Mouse (Mus musculus) heart, adult 2 months (tissue): ENCODE measurements around the gene Furin. TPM values are rescaled to one million over a fixed set of nuclear protein-coding genes. Genes with fewer than 3 reads are reported as not detected.
A peak's percentile ranks its signal among the peaks of the same experiment; 100 is the strongest.

Experiments used
- DNase-seq, 2 experiments: peaks; one replicate each; pipeline ENCODE4 v3.0.0; 2021
- H3K27ac ChIP-seq: fragments of 200-600 bp; 2 replicates; pipeline ENCODE4 v1.8.1; 2022
- H3K27me3 ChIP-seq: fragments of 200-500 bp; 2 replicates; pipeline ENCODE4 v1.6.1; 2012; ENCODE audit warnings: mild to moderate bottlenecking, low read length, inconsistent platforms, mixed read lengths; ENCODE audit not compliant: control insufficient read depth, insufficient read depth
- H3K36me3 ChIP-seq: fragments of 200-500 bp; 2 replicates; pipeline ENCODE4 v1.6.1; 2012; ENCODE audit warnings: low read length, inconsistent platforms; ENCODE audit not compliant: control insufficient read depth, insufficient read depth
- H3K4me1 ChIP-seq: fragments of 200-500 bp; 2 replicates; pipeline ENCODE4 v1.6.1; 2011; ENCODE audit warnings: low read length; ENCODE audit not compliant: control insufficient read depth, insufficient read depth
- H3K4me3 ChIP-seq: fragments of 200-600 bp; 2 replicates; pipeline ENCODE4 v1.8.1; 2022
- H3K79me2 ChIP-seq: fragments of 200-500 bp; replicated peaks from 2 replicates; pipeline ENCODE4 v1.6.1; 2012; ENCODE audit warnings: mild to moderate bottlenecking, inconsistent platforms, low read length, moderate library complexity, mixed read lengths; ENCODE audit not compliant: control insufficient read depth, insufficient read depth
- H3K9ac ChIP-seq: fragments of 200-500 bp; 2 replicates; pipeline ENCODE4 v1.6.1; 2012; ENCODE audit warnings: low read depth, mild to moderate bottlenecking, control low read depth, inconsistent platforms, low read length, mixed read lengths
- CTCF ChIP-seq: fragments of 200-600 bp; IDR thresholded peaks from 2 replicates; pipeline ENCODE4 v1.8.1; 2022; ENCODE audit warnings: antibody characterized with exemption, mild to moderate bottlenecking, moderate library complexity
- EP300 ChIP-seq: fragments of 200-500 bp; IDR thresholded peaks from 2 replicates; pipeline ENCODE4 v1.6.1; 2011; ENCODE audit warnings: low read depth, low read length, control low read depth; ENCODE audit not compliant: insufficient read depth
- POLR2A ChIP-seq: fragments of 200-500 bp; IDR thresholded peaks from 2 replicates; pipeline ENCODE4 v1.6.1; 2011; ENCODE audit warnings: mild to moderate bottlenecking, low read depth, low read length, control low read depth; ENCODE audit not compliant: insufficient read depth
- WGBS: fragments of 180-500 bp; shearing (Covaris S2); methylation state at CpG from one replicate; pipeline ENCODE4 v1.1.7; 2018; 5-methylcytosine and 5-hydroxymethylcytosine counted together
- intact Hi-C: fragments of 180-260 bp; cut with DNase I; formaldehyde crosslinking; loops from one replicate; pipeline ENCODE4 v1.15.1; 2025
- polyA plus RNA-seq: library from polyadenylated mRNA; depleted of rRNA; stranded (reverse); fragments of >200 nt; gene quantifications from 2 replicates; pipeline ENCODE4 v1.2.3, GENCODE M21; 2012
- total RNA-seq, 2 experiments: library from RNA; stranded (reverse); gene quantifications; 2 replicates each; pipeline ENCODE4 v1.2.3; 2021

The Furin gene
- total and polyA plus RNA-seq, 3 experiments = 64.9 to 129 (median 108) TPM

DNA sequence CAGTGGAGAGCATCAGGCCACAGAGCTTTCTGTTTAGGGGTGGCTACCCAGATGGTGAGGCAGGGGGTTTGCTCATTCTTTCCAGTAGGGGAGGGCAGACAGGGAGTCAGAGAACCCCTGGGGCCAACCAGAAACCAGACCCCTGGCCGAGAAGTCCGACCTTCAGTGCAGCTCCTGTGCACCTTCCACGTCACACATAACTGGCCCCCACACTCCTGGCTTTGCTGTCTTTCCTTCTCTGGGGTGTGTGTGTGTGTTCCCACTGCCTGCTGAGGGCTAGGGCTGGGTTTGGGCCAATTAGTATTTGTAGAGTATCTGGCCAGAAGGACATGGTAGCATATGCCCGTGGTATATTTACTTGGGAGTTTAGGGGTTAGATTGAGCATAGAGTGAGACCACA is 45.1 kb upstream of the Furin start:
- H3K27me3 ChIP-seq = no peaks in the 10 kb centered on the region

GRCm38 (mm10) chr7:80449620-80450091 is 44.4 kb upstream of the Furin start:
- Histone ChIP-seq H3K9ac (no peak overlapping the region), H3K27me3 (no peaks in the 10 kb centered on the region), H3K79me2 (no peaks in the 10 kb centered on the region), H3K36me3 (no peaks in the 10 kb centered on the region), H3K4me3 (no peak overlapping the region), H3K4me1 (peaks cover 10% of the 10 kb centered on the region), H3K27ac (no peak overlapping the region)
- no peak for DNase-seq
- intact Hi-C loops = no loop called here
- WGBS = 66% methylated on average over 6 of the region's 6 CpGs
- TF ChIP-seq POLR2A (no peak), EP300 (no peak), CTCF (no peak)

More for the DNA sequence above, 45.1 kb upstream of the Furin start:
- intact Hi-C loops = no loop called here
- Histone ChIP-seq H3K36me3 (no peaks in the 10 kb centered on the region), H3K27ac (no peak overlapping the region), H3K4me1 (peaks cover 3% of the 10 kb centered on the region), H3K4me3 (no peak overlapping the region), H3K9ac (no peak overlapping the region), H3K79me2 (no peaks in the 10 kb centered on the region)
- TF ChIP-seq POLR2A (no peak), CTCF (no peak), EP300 (no peak)
- 79% methylated on average over 4 of the region's 4 CpGs for WGBS
- no peak for DNase-seq

GRCm38 (mm10) chr7:80447336-80447735 is 42.1 kb upstream of the Furin start:
- intact Hi-C loops = no loop called here

GRCm38 (mm10) chr7:80446221-80446878 is 41.1 kb upstream of the Furin start:
- no peaks in the 10 kb centered on the region for H3K79me2 ChIP-seq
- H3K27ac ChIP-seq = peak overlapping the region; percentile 69
- intact Hi-C loops = no loop called here
- no peaks in the 10 kb centered on the region for H3K27me3 ChIP-seq
- DNase-seq = no peak
- H3K4me3 ChIP-seq = no peak overlapping the region
- no peaks in the 10 kb centered on the region for H3K36me3 ChIP-seq
- H3K9ac ChIP-seq = no peak overlapping the region
- WGBS = 60% methylated on average over 7 of the region's 7 CpGs
- H3K4me1 ChIP-seq = peaks cover 17% of the 10 kb centered on the region
- 0 out of 2 replicates have a peak, but pooled peaks have one; percentile 34 for TF ChIP-seq EP300
- TF ChIP-seq POLR2A = no peak

More at GRCm38 (mm10) chr7:80447336-80447735, 42.1 kb upstream of the Furin start:
- H3K79me2 ChIP-seq = no peaks in the 10 kb centered on the region
- no peaks in the 10 kb centered on the region for H3K36me3 ChIP-seq
- TF ChIP-seq POLR2A (no peak), CTCF (no peak), EP300 (no peak)
- no peak overlapping the region for H3K9ac ChIP-seq
- no peaks in the 10 kb centered on the region for H3K27me3 ChIP-seq
- 97% methylated on average over 8 of the region's 8 CpGs for WGBS
- no peak overlapping the region for H3K27ac ChIP-seq
- H3K4me1 ChIP-seq = peaks cover 17% of the 10 kb centered on the region
- no peak for DNase-seq
- H3K4me3 ChIP-seq = no peak overlapping the region

- Histone ChIP-seq H3K9ac (no peak overlapping the region), H3K79me2 (no peaks in the 10 kb centered on the region), H3K36me3 (no peaks in the 10 kb centered on the region), H3K27ac (peak overlapping the region; percentile 69), H3K4me1 (peaks cover 17% of the 10 kb centered on the region), H3K4me3 (no peak overlapping the region), H3K27me3 (no peaks in the 10 kb centered on the region)
- peak; percentile 94 for TF ChIP-seq EP300
- no peak for TF ChIP-seq POLR2A
- peak; percentile 73 to 83 for DNase-seq
- intact Hi-C loops = loop anchor here (2.0 kb wide), 1 partner anchor 45 kb away; no protein-coding TSS in a partner anchor
- 38% methylated on average over 6 of the region's 6 CpGs for WGBS
These were observed 40.3 kb upstream of the Furin start for GRCm38 (mm10) chr7:80445492-80445891.

GRCm38 (mm10) chr7:80444401-80445249 is 39.4 kb upstream of the Furin start:
- Histone ChIP-seq H3K79me2 (no peaks in the 10 kb centered on the region), H3K27ac (peak overlapping the region; percentile 69), H3K4me3 (no peak overlapping the region), H3K27me3 (no peaks in the 10 kb centered on the region), H3K9ac (peak overlapping the region; percentile 24; the same call in 1 of the 2 replicates), H3K4me1 (peaks cover 19% of the 10 kb centered on the region), H3K36me3 (no peaks in the 10 kb centered on the region)
- 32% methylated on average over 17 of the region's 17 CpGs for WGBS
- intact Hi-C loops = loop anchor here (2.0 kb wide), 1 partner anchor 44 kb away; no protein-coding TSS in a partner anchor
- DNase-seq = peak in 1 of 2 experiments; percentile 36
- TF ChIP-seq POLR2A (no peak), CTCF (no peak), EP300 (0 out of 2 replicates have a peak, but pooled peaks have one; percentile 16)
